Mouse (Mus musculus): ENCODE measurements around the gene Tmem102. TPM values are rescaled to one million over a fixed set of nuclear protein-coding genes. Genes with fewer than 3 reads are reported as not detected.

Gene Tmem102
- polyA plus RNA-seq, 1 experiment = 0.28 TPM

DNA sequence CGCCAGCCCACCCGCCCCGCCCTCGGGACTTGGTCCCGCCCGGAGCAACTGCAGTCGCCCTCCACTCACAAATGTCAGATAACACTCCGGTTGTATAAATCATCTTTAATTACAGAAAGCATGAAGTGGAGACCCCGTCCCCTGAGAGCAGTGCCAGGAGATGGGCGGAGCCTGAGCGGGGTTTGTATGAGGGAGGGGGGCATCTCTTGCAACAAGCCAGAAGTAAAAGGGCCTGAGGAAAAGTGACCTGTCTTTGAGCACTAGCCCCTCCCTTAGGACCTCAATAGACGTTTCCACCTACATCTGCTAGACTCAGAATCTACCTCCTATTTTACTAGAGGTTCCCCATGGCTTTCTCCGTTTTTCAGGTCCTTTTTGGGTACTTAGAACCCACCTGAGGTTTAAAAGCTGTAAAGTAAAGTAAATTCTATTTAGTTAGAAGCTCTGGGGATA lies 9.4 kb downstream of the Tmem102 start:
- H3K27ac ChIP-seq (ENCODE audit: insufficient read depth, low read length) = no peak overlapping the region
- TF ChIP-seq CTCF (IDR thresholded peaks at IDR 0.05; ENCODE audit: borderline replicate concordance, insufficient read depth, low read depth, low read length) = no peak
- no peak for TF ChIP-seq POLR2A (IDR thresholded peaks at IDR 0.05; ENCODE audit: borderline replicate concordance, insufficient read depth, low read length)

GRCm38 (mm10) chr11:69795168-69795982 lies 10.0 kb downstream of the Tmem102 start, which contains the start of gene Chrnb1:
TSS of gene Chrnb1 (minus strand) at chr11:69795943.
- Histone ChIP-seq H3K27me3 (ENCODE audit: control insufficient read depth, insufficient read depth, low read length) (no peaks in the 10 kb centered on the region), H3K27ac (ENCODE audit: insufficient read depth, low read length) (no peak within 1 kb of the TSS), H3K4me3 (replicated peaks; ENCODE audit: insufficient read depth, low read depth, low read length) (peak within 1 kb of the TSS; percentile 61), H3K4me1 (ENCODE audit: control insufficient read depth, insufficient read depth, low read length) (peaks cover 3% of the 10 kb centered on the region; the same call in 1 of the 2 replicates)
- 2% methylated on average over 52 of the region's 52 CpGs for WGBS
- TF ChIP-seq CTCF (IDR thresholded peaks at IDR 0.05; ENCODE audit: borderline replicate concordance, insufficient read depth, low read depth, low read length) = no peak
- TF ChIP-seq POLR2A (IDR thresholded peaks at IDR 0.05; ENCODE audit: borderline replicate concordance, insufficient read depth, low read length) = peak; percentile 44
- peak; percentile 88 to 97 for DNase-seq

More for the DNA sequence above, 9.4 kb downstream of the Tmem102 start:
- H3K27me3 ChIP-seq (ENCODE audit: control insufficient read depth, insufficient read depth, low read length) = no peaks in the 10 kb centered on the region
- no peak for DNase-seq
- no peak overlapping the region for H3K4me3 ChIP-seq (replicated peaks; ENCODE audit: insufficient read depth, low read depth, low read length)
- peaks cover 7% of the 10 kb centered on the region; the same call in 1 of the 2 replicates for H3K4me1 ChIP-seq (ENCODE audit: control insufficient read depth, insufficient read depth, low read length)
- WGBS = 4% methylated on average over 13 of the region's 13 CpGs

DNA sequence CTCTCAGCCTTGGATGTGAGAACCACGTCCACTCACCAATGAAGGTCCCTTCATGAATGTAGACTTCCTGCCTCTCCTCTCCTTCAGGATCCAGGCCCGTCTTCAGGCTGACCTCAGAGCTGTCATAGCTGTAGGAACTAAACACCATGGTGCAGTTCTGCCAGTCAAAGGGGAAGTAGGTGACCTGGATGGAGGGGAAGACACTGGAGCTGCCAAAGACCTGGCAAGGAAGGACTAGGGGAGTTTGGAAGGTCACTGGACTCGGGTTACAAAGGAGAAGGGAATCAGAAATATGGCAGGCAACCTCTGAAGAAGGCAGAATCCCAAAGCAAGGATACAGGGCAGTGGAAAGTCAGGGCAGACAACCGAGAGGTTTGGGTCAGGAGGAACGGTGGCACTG lies 12.0 kb downstream of the Tmem102 start:
- no peak overlapping the region for H3K27ac ChIP-seq (ENCODE audit: insufficient read depth, low read length)
- H3K4me3 ChIP-seq (replicated peaks; ENCODE audit: insufficient read depth, low read depth, low read length) = no peak overlapping the region
- no peaks in the 10 kb centered on the region for H3K27me3 ChIP-seq (ENCODE audit: control insufficient read depth, insufficient read depth, low read length)
- no peak for DNase-seq
- WGBS = 61% methylated on average over 5 of the region's 5 CpGs
- TF ChIP-seq POLR2A (IDR thresholded peaks at IDR 0.05; ENCODE audit: borderline replicate concordance, insufficient read depth, low read length) = no peak
- TF ChIP-seq CTCF (IDR thresholded peaks at IDR 0.05; ENCODE audit: borderline replicate concordance, insufficient read depth, low read depth, low read length) = no peak
- H3K4me1 ChIP-seq (ENCODE audit: control insufficient read depth, insufficient read depth, low read length) = no peaks in the 10 kb centered on the region

DNA sequence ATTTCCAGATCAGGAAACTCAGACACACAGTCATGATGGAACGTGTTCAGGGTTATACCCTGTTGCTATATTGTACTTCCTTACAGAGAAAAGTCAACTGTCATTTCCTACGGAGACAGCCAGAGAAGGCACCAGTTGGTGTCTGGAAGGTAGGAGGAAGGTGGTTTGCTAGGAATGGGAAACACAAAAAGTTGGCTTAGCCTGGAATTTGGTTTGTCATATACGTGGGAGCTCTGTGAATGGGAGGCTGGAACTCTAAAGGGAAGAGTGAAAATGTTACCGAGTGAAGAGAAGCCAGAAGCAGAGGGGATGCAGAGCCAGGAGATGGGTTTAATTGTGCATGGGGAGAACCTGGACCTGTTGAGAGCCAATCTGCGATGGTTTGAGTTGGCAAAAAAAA lies 14.0 kb downstream of the Tmem102 start:
- 45% methylated on average over 5 of the region's 5 CpGs for WGBS
- no peak for TF ChIP-seq CTCF (IDR thresholded peaks at IDR 0.05; ENCODE audit: borderline replicate concordance, insufficient read depth, low read depth, low read length)
- no peak for TF ChIP-seq POLR2A (IDR thresholded peaks at IDR 0.05; ENCODE audit: borderline replicate concordance, insufficient read depth, low read length)
- Histone ChIP-seq H3K4me1 (ENCODE audit: control insufficient read depth, insufficient read depth, low read length) (no peaks in the 10 kb centered on the region), H3K27ac (ENCODE audit: insufficient read depth, low read length) (no peak overlapping the region), H3K4me3 (replicated peaks; ENCODE audit: insufficient read depth, low read depth, low read length) (no peak overlapping the region), H3K27me3 (ENCODE audit: control insufficient read depth, insufficient read depth, low read length) (no peaks in the 10 kb centered on the region)
- no peak for DNase-seq

DNA sequence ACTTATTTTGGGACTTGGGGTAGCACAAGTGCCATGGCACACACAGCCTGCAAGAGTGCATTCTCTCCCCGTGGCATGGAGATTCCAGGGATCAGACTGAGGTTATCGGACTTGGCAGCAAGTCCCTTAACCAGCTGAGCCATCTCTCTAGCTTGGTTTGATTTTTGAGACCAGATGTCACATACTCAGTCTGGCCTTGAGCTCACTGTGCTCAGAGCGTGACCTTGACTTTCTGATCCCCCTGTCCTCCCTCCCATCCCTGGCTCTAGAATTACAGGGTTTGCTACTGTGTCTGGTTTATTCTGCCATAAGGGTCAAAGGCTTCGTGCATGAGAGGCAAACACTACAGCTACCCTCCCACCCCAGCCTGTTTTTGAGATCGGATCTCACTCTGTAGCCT lies 16.0 kb downstream of the Tmem102 start:
- WGBS = 36% methylated on average over 5 of the region's 5 CpGs
- TF ChIP-seq POLR2A (IDR thresholded peaks at IDR 0.05; ENCODE audit: borderline replicate concordance, insufficient read depth, low read length) = no peak
- TF ChIP-seq CTCF (IDR thresholded peaks at IDR 0.05; ENCODE audit: borderline replicate concordance, insufficient read depth, low read depth, low read length) = no peak
- no peak overlapping the region for H3K4me3 ChIP-seq (replicated peaks; ENCODE audit: insufficient read depth, low read depth, low read length)

DNA sequence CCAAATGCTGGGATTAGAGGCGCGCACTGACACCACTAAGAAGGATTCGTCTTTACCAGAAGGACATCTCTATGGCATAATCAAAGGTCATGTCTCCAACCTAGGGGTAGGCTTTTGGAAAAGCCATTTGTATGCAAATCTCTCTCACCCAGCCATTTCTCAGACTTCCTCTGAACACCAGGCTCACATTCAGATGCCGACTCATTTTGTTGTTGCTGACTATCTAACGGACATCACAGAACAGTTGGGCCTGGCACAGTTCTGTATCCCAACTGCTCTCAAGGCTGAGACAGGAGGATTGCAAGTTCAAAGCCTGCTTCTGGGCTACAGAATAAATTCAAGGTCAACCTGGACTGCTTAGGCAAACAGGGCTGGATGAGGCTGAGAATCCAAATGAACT lies 18.1 kb downstream of the Tmem102 start:
- H3K27ac ChIP-seq (ENCODE audit: insufficient read depth, low read length) = no peak overlapping the region
- H3K4me1 ChIP-seq (ENCODE audit: control insufficient read depth, insufficient read depth, low read length) = no peaks in the 10 kb centered on the region
- no peak overlapping the region for H3K4me3 ChIP-seq (replicated peaks; ENCODE audit: insufficient read depth, low read depth, low read length)
- no peaks in the 10 kb centered on the region for H3K27me3 ChIP-seq (ENCODE audit: control insufficient read depth, insufficient read depth, low read length)
- TF ChIP-seq POLR2A (IDR thresholded peaks at IDR 0.05; ENCODE audit: borderline replicate concordance, insufficient read depth, low read length) (no peak), CTCF (IDR thresholded peaks at IDR 0.05; ENCODE audit: borderline replicate concordance, insufficient read depth, low read depth, low read length) (no peak)
- 87% methylated on average over 5 of the region's 5 CpGs for WGBS
- DNase-seq = no peak

More for the DNA sequence above, 16.0 kb downstream of the Tmem102 start:
- no peaks in the 10 kb centered on the region for H3K4me1 ChIP-seq (ENCODE audit: control insufficient read depth, insufficient read depth, low read length)
- DNase-seq = no peak
- H3K27me3 ChIP-seq (ENCODE audit: control insufficient read depth, insufficient read depth, low read length) = no peaks in the 10 kb centered on the region
- no peak overlapping the region for H3K27ac ChIP-seq (ENCODE audit: insufficient read depth, low read length)

DNA sequence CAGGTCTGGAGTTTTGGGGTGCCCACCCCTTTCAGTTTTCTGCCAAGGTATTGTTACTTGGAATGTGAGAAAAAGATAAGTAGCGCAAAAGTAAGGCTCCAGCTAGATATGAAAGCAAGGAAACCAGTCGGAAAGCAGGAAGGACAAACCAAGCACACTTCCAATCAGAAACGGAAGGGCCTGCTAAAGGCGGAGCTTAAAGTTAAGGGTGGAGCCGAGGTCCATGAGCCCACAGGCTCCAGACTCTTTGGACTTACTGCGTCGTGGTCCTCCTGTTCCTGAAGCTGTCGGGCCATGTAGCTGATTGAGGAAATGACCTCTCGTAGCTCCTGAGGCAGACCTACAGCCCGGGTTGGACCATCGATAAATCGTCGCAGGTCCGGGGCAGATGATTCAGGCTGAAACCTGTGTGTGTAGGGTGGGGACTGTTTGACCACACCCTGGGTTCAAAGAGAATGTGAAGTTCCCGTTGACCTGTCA lies 20.6 kb downstream of the Tmem102 start:
- WGBS = 51% methylated on average over 15 of the region's 15 CpGs
- no peaks in the 10 kb centered on the region for H3K27me3 ChIP-seq (ENCODE audit: control insufficient read depth, insufficient read depth, low read length)

GRCm38 (mm10) chr11:69781828-69782227 lies 23.6 kb downstream of the Tmem102 start:
- WGBS = 34% methylated on average over 4 of the region's 4 CpGs
- Histone ChIP-seq H3K4me3 (replicated peaks; ENCODE audit: insufficient read depth, low read depth, low read length) (no peak overlapping the region), H3K4me1 (ENCODE audit: control insufficient read depth, insufficient read depth, low read length) (peaks cover 10% of the 10 kb centered on the region), H3K27me3 (ENCODE audit: control insufficient read depth, insufficient read depth, low read length) (no peaks in the 10 kb centered on the region), H3K27ac (ENCODE audit: insufficient read depth, low read length) (no peak overlapping the region)
- DNase-seq = no peak
- TF ChIP-seq POLR2A (IDR thresholded peaks at IDR 0.05; ENCODE audit: borderline replicate concordance, insufficient read depth, low read length) = no peak
- no peak for TF ChIP-seq CTCF (IDR thresholded peaks at IDR 0.05; ENCODE audit: borderline replicate concordance, insufficient read depth, low read depth, low read length)

More for the DNA sequence above, 20.6 kb downstream of the Tmem102 start:
- no peak for DNase-seq
- TF ChIP-seq CTCF (IDR thresholded peaks at IDR 0.05; ENCODE audit: borderline replicate concordance, insufficient read depth, low read depth, low read length) = no peak
- TF ChIP-seq POLR2A (IDR thresholded peaks at IDR 0.05; ENCODE audit: borderline replicate concordance, insufficient read depth, low read length) = no peak
- Histone ChIP-seq H3K27ac (ENCODE audit: insufficient read depth, low read length) (no peak overlapping the region), H3K4me3 (replicated peaks; ENCODE audit: insufficient read depth, low read depth, low read length) (no peak overlapping the region), H3K4me1 (ENCODE audit: control insufficient read depth, insufficient read depth, low read length) (no peaks in the 10 kb centered on the region)

All from cerebellum, adult 2 months (tissue).